Mouse (Mus musculus) c-Kit-positive CD71-positive TER-119-negative erythroid progenitor cells, embryonic 14.5 days (primary cell): Measurements from ENCODE around the gene Mapk8ip1.
A peak's percentile ranks its signal among the peaks of the same experiment; 100 is the strongest.

Source experiments
- DNase-seq: peaks from one replicate; pipeline ENCODE4 v3.0.0-alpha.2; 2013; ENCODE audit warnings: low read depth

Mapk8ip1 gene

DNA sequence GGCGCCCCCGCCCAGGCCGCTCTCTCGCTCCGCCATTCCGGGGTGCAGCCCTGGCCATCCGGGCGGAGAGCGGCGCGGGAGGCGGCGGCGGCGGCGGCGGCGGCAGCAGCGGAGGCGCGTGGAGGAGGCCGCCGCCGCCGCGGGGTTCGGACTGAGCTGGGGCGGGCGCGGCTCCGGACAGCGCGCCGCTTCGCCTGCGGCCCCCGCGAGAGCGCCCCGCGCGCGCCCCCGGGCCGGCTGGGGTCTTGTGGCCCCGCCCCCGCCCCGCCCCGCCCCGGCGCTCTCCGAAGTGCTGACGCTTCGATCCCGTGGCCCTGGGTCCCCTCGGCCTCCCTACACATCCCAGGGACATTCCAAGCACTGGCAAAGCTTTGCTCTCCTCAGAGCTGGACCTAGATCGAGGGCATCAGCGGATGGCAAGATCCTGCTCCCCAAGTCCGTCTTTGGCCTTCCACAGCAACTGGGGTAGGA, at the start of gene Mapk8ip1:
Gene Mapk8ip1, minus strand, starts transcription at position 173 of the 471 bp plus-strand sequence.
- no peak for DNase-seq

DNA sequence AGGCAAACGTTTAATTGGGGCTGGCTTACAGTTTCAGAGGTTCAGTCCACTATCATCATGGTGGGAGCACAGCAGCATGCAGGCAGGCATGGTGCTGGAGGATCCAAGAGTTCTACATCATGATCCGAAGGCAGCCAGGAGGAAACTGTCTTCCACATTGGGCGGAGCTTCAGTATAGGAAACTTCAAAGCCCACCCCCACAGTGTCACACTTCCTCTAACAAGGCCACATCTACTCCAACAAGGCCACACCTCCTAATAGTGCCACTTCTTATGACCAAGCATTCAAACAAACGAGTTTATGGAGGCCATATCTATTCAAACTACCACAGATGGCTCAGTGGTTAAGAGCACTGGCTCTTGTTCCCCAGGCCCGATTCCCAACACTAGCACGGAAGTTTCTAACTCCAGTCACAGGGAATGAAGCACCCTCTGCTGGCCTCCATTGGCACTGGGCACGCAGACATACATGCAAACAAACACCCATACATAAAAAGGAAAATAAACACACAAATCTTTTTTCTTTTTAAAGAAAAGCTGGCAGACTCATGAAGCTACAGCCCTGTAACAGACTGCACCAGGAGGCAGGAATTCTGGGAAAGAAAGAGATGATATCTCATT, 46.2 kb upstream of the Mapk8ip1 start:
- DNase-seq: no peak

DNA sequence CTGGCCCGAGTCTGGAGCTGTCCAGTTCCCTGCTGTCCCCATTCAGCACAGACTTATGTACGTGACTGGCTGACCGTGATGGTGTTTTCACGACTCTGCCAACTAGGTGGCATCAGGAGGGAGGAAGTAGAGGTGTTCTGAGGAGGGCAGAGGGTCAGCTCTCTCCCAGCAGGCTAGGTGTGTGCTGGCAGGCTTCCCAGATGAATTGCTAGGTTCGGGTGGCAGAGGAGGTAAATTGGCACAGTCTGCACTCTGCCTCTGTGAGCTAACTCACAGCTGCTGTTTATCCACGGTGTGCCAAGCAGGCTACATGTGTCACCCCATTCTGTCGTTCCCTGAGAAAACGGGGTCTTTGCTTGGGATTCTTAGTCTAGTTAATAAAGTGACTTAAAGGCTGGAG, 45.6 kb upstream of the Mapk8ip1 start:
- DNase-seq: no peak

DNA sequence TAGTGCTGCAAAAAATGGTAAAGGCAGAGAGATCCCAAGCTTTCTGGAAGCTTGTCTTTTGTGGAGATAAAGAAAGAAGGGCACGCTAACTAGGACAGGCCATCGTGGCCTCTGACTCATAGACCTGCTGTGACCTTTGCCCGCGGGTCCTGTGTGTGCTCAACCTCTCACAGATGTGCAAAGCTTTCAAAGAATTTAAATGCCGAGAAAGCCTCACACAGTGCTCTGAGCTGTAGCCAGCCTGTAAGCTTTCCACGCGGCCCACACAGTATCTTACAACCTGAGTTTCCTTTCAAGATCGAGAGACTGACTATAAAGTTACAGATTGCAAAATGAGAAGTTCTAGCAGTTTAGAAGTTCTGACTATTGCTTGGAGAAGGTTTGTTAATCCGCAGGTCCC, 44.8 kb upstream of the Mapk8ip1 start:
- DNase-seq: no peak

DNA sequence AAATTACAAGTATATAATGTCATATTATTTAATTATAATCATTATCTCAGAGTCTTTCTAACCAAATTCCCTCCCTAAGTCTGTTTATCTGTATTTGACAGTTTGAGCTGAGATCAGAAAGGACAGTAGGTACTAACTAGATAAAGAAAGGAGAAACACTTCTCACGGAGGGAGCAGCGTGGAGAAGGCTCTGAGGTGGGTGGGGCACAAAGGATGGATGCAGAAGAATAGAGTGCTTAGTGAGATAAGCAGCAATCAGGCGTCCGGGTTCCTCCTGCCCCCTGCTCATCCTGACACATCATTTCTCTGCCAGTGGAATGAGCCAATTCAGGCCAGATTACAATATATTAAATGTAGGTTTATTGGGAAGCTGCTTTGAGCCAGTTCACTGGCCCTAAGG, 43.3 kb upstream of the Mapk8ip1 start:
- DNase-seq: peak; percentile 81

DNA sequence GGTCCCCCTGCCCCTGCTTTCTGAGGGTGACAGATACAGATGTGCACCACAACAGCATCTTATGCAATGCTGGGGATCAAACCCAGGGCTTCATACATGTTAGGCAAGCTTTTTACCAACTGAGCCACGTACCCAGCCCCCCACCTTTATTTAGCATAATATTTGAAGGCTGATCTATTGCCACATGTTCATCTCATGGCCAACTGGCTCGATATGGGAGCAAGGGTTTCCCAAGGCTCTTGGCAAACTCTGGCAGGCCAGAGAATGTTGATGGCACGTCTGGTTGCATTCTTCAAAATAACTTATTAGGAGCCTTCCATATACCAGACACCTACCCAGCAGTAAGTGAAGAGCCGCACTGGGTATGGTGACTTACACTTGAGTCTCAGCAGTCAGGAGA, 42.2 kb upstream of the Mapk8ip1 start:
- DNase-seq: no peak

DNA sequence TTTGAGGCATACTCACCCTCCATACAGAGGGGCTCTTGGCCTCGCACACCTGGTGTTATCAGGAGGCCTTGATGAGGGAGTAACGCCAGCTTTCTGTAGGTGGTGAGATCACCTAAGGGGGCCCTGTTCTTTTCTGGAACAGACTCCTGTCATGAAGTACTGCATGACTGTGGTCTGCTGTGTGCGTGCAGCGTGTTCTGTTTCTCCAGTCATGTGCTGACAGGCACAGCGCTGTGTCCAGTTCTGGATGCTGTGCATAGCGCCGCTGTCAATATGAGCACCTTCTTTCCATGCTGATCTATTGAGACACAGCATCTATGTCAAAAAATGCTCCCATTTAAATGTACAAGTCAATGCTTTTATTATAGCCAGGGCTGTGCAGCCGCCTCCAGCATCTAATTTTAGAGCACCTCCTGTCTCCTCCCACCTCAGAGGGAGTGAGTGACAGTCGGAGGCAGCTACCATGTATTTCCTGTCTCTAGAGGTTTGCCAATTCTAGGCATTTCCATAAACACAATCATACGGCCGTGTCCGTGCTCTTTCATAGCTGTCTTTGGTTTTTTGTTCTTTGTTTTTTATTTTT, 41.4 kb upstream of the Mapk8ip1 start:
- DNase-seq: no peak

DNA sequence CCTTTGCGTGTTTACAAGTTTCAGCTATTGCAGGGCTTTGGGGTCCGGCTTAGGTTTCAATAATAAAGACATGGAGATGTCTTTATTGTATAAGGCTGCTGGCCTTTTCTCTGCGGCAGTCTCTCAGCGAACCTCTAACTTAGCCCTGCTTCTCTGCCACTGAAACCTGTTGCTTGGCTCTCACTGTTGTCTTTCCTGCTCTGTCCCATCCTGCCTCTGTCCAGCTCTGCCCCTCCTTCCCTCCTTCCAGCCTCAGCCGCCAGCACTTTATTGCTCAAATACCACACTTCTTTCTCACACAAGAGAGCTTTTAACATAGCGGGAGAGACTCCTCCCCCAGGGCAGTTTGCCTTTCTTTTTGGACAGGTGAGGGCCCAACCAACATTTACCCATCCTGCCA, 39.4 kb upstream of the Mapk8ip1 start:
- no peak for DNase-seq

DNA sequence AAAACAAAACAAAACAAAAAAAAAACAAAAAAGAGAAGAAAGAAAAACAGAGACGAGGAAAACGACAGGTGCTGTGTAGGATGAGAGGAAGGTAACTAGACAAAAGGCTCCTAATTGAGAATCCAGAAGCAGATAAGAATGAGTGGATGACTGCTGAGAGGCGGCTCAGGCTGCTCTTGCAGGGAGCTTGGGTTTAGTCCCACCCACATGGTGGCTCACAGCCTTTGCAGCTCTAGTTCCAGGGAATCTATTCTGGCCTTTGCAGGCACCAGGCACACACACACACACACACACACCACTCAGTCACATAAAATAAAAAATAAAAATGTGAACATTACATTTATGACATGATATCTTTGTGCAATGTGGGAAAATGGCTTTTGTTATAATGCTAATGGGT, 37.5 kb upstream of the Mapk8ip1 start:
- DNase-seq: no peak

DNA sequence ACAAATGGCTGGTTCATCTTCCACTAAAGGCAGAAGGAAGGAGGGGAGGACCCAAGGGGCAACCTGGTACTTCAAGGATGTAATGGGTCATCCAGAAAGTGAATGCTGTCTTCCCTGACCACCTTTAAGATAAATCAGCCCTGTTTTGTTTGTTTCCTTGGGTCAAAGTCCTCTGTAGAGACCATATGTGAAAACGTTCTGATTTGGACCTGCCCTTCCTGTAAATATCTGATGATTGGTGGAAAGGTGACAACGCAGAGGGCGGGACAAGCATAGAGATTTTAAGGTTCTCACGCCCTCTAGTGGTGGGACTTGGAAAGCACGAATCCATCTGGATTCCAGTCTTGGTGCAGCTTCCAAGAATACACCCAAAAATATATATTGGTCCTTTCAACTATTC, 36.8 kb upstream of the Mapk8ip1 start:
- DNase-seq: peak; percentile 87

DNA sequence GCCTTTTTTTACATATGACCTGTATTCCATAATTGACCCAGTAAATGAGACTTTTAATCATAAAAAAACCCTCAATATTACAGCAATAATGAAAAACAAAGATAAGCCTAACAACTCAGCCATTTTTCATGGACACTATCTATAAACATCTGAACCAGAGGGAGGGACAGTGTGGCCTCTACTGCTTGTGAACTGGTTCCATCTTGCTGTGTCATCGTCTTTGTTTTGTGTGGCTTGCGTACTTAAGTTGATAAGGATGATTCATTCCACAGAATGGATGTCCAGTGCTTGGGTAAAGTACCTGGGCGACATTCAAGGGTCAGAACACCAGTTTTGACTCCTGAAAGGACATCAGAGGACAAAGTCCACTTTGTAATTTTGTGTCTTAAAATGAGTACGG, 36.3 kb upstream of the Mapk8ip1 start:
- no peak for DNase-seq

DNA sequence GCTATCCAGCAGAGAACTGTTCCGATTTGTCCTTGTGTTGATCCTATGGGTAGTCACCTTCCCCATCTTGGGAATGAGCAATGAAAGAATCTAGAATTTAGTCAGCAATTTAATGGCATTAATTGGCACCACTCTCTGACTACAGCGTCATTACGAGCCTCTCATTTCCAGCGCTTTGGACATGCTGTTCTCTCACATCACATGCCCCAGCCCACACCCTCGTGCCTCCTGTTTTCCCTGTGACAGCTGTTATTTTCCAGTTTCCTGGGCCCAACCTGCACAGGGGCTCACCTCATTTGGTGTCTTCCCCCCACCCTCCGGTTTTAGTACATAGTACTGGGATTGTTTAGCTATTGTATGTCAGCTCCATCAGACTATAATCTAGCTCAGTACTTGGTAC, 34.0 kb upstream of the Mapk8ip1 start:
- DNase-seq: no peak

DNA sequence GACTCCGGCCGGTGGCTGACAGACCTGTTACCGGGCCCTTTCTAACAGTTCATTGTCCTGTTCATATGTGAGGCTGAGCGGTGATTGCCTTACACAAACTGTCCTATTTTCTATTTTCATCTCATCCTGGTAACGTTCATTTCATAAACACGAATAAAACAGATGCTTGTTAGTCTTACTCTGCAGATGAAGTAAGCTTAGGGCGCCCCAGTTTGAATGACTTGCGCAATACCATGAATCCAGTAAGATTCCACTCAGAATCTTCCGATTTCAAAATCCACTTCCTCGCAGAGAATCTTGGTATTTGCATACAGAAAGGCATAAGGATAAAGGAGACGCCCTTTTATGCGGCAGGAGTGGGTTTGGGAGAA, 33.3 kb upstream of the Mapk8ip1 start:
- no peak for DNase-seq

DNA sequence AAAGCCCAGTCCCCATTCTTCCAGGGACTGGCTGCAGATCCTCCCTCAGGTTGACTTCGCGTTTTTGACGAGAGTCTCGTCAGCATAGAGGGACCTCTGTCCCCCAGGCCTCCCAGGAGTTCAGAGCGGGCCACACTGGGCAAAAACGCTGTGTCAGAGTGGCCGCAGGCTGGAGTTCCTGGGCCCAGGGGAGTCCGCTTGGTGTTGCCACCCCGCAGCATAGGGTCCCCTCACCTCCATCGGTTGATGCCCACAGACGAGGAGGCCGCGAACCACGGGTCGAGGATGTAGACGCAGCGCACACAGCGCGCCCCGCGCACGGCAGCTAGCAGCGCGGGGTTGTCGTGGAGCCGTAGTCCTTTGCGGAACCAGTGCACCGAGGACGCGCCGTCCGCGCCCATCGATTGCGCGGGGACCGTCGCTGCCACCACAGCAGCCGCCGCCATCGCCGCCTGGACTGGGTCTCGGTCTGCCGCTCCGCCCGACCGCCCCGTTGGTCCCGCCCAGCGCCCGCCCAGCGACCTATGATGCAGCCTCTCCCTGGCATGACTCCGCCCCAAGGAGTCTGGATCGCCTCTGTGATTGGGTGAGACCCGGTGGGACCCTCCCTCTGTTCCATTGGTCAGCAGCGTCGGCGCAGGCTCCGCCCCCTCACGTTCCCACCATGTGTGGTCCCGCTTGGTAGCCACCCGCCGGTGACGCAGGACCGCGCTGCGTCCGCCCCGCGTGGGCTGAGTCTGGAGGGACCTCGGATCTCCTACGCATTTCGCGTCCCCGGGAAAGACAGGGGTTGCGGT, 32.7 kb upstream of the Mapk8ip1 start, which contains the start of gene Cry2:
Gene Cry2, minus strand, starts transcription at position 466 of the 797 bp plus-strand sequence.
- DNase-seq: peak; percentile 99

DNA sequence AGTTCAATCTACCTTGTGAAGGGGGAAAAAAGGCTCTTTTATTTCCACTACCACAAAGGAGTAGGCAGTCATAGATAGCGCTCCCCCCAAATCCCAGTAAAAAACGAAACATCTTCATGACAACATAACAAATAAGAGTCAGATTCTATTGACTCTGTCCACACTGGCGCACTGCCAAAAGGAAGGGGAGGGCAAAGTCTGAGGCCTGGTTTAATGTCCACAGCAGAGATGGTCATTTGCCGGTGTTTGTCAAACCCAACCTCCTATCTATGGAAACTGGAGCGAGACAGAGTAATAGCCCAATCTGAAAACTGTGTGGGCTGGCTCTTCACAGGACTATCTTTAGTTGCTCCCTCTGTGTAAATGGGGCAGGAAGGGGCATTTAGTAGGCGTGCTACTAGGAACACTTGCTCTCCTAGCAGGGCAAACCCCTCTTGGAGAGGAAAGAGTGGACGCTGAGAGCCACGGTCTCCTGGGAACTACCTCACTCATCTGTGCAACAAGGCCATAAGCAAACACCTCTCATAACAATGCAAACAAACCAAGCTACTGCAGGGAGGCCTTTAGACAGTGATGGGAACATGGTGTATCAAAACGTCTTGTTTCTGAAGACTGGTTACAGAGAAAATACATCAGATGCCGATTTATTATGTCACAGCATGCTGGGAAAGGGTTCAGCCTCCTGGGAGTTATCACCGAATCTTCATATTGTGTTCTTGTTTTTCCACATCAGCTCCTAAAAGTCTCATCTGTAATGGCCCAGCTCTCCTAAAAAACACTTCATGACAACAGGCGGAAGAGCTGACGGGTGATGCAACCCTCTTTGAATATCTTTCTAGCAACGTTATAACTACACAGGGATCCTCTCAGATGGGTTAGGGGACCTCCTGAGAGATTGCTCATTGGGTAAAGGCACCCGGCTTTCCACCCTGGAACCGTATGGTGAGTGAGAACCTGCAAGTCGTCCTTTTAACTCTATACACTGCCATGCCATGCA, 31.5 kb upstream of the Mapk8ip1 start:
- no peak for DNase-seq

DNA sequence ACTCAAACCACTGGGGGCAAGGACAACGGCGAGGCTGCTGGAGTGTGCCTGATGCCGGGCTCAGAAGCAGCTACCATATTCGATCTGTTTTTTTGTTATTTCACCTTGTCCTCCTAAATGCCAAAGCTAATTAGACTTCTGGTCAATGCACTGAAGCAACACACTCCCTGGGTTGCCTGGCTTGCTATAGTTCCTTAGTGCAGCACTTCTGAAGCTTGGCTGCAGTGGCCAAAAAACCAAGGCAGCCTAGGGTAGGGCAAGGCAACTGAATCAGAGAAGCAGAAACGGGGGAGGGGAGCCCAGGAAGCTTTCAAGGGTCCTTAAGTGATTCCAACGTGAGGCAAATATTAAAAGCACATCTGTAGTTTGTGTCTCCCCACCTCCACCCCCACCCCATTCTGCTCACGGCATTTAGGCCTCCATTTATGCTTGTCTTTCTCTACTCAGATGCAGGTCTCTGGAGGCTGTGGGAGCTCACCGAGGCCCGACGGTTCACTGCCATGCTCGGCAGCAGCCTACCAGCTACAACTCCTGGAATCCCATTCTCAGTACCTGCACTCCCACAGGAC, 30.6 kb upstream of the Mapk8ip1 start:
- no peak for DNase-seq

DNA sequence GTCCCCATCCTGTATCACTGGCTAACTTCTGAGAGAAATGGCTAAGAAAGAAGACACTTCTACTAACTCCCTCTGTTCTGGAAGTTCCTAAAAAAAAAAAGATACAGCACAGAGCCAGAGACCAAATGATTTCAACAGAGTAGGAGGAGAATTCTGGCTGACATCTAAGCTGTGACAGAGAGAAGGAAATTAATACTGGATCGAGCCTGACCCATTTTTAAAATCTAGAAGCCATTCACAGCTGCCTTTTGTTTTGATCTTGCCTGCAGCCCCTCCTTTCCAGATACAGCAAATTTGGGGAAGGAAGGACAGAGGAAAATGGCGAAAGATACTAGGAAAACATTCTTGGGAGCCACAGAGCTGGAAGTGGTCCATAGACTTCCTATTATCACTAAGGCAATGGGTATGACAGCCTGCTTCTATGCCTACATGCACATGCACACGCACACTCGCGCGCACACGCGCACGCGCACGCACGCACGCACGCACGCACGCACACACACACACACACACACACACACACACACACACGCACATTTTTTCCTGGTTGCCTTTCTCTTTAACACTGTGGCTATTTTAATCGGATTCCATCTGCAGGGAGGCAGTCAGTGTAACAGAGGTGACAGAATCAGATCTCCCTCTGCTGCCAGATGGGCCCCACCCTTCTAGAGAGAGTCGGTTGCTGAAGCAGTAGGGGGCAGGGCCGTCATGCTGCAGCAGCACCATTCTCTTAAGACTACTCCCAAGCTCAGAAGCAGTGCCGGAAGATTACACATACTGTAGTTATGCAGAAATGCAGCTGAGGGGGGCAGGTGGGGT, 29.9 kb upstream of the Mapk8ip1 start:
- peak; percentile 68 for DNase-seq

DNA sequence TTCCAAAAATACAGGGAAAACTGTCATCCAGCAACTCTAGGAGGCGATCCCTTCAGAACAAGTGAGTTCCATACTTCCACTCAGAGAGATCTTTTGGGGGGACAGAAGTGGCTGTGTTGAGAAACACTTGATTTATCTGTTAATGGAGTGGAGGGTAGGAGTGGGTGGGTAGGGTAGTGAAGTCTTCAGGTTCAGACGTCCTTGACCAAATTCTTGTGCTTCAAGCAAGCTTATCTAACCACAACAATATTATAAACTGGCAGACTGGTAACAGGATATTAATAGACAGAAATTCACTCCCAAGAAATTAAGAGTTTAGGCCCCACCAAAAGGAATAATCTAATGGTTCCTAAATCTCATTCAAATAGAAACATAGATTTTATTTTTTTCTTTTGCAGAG, 29.0 kb upstream of the Mapk8ip1 start:
- DNase-seq: no peak

DNA sequence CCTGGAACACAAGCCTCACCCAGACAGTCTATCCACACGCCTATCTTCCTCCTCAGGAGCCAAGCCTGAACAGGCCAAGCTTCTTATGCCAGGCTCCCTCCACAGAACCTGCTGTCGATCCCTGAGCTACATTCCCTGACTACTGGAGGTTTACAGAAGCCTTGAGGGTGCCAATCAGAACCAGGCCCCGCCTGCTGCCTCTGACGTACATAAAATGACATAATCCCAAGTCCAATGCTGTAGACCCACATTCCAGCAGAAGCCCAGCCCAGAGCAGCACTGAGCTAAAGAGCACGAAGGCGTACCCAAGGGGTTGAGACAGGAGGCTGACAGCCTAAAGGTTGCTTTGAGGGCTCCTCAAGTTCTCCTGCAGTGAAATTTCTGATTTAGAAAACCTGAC, 26.8 kb upstream of the Mapk8ip1 start:
- DNase-seq: no peak

DNA sequence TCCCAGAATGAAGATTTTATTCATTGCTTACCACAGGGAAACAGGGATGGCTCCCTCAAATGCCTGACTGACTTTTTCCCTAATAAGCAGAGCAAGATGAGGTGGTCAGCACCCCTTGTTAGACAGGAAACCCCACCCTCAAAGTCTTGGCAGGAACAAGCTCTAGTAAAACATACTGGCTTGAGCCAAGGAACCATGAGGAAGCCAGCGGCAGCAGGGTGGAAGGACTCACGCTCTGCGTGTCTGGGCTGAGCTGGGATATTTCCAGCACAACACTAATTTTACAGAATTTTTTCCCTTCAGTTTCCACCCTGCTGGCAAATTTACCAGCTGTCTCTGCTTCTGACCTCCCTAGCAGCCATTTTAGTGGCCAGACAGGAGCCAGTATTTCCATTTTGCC, 25.4 kb upstream of the Mapk8ip1 start:
- no peak for DNase-seq

DNA sequence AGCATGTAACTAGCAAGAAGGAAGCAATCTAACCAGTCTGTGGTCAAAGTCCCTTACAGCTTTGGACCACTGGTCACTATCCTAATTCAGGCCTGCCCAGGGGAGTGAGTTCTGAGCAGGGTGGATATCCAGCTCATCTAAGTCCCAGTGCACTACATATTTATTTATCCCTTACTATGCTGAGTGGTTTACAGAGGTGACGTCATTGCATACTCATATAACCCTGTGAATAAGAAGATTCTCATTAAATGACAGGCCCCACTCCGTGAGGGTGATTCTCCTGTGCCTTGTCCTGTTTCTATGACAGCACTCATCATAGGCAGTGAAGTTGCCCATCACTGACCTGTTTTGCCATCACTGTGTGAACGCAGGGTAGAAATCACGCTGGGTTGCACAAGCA, 24.3 kb upstream of the Mapk8ip1 start:
- DNase-seq: no peak
